Mouse (Mus musculus) forebrain, embryonic 11.5 days (tissue): ENCODE measurements around the gene Lgals9. TPM values are rescaled to one million over a fixed set of nuclear protein-coding genes. Genes with fewer than 3 reads are reported as not detected.

ENCODE experiments used
- ATAC-seq: fragments of 200-750 bp; cut with Nextera tagmentation; replicated peaks from 2 replicates; pipeline ENCODE4 v1.8.0; 2017; ENCODE audit warnings: moderate TSS enrichment; ENCODE audit not compliant: low FRiP score
- DNase-seq: peaks from one replicate; pipeline ENCODE4 v3.0.0-alpha.2; 2017; ENCODE audit warnings: low spot score
- H3K27ac ChIP-seq: fragments of 300-500 bp; sonication (generic); 2 replicates; pipeline ENCODE4 v1.5.1; 2014; ENCODE audit warnings: low read depth, low read length
- H3K27me3 ChIP-seq: fragments of 300-500 bp; sonication (generic); 2 replicates; pipeline ENCODE4 v1.6.1; 2014; ENCODE audit warnings: mild to moderate bottlenecking, low read length, mixed read lengths; ENCODE audit not compliant: control insufficient read depth, insufficient read depth
- H3K36me3 ChIP-seq: fragments of 300-500 bp; sonication (generic); 2 replicates; pipeline ENCODE4 v1.6.1; 2014; ENCODE audit warnings: mild to moderate bottlenecking, low read length, moderate library complexity, mixed read lengths; ENCODE audit not compliant: control insufficient read depth, insufficient read depth
- H3K4me1 ChIP-seq: fragments of 300-500 bp; sonication (generic); replicated peaks from 2 replicates; pipeline ENCODE4 v1.6.1; 2014; ENCODE audit warnings: low read length, mixed read lengths; ENCODE audit not compliant: control insufficient read depth, insufficient read depth
- H3K4me2 ChIP-seq: fragments of 300-500 bp; sonication (generic); 2 replicates; pipeline ENCODE4 v1.6.1; 2014; ENCODE audit warnings: low read depth, mild to moderate bottlenecking, low read length, moderate library complexity, mixed read lengths; ENCODE audit not compliant: severe bottlenecking
- H3K4me3 ChIP-seq: fragments of 300-500 bp; sonication (generic); 2 replicates; pipeline ENCODE4 v1.5.1; 2014; ENCODE audit warnings: low read depth, low read length
- H3K9ac ChIP-seq: fragments of 300-500 bp; sonication (generic); 2 replicates; pipeline ENCODE4 v1.6.1; 2014; ENCODE audit warnings: low read length
- H3K9me3 ChIP-seq: fragments of 300-500 bp; sonication (generic); 2 replicates; pipeline ENCODE4 v1.6.1; 2016; ENCODE audit warnings: low read length, mixed read lengths; ENCODE audit not compliant: control insufficient read depth
- WGBS: fragments of 180-500 bp; shearing (Covaris S2); extraction: QIAGEN DNeasy Blood & Tissue Kit; methylation state at CpG from one replicate; pipeline ENCODE4 v1.1.7; 2014; 5-methylcytosine and 5-hydroxymethylcytosine counted together
- polyA plus RNA-seq: library from polyadenylated mRNA; unstranded; fragments of >200 nt; fragmentation: Nextera tagmentation; extraction: Ambion mirVana; gene quantifications from 2 replicates; pipeline ENCODE4 v1.2.1, GENCODE M21; 2014

Gene Lgals9
- polyA plus RNA-seq, 1 experiment from 2014 or later, result 3.7 TPM

GRCm38 (mm10) chr11:79020535-79021045 is 35.8 kb upstream of the Lgals9 start:
- Histone ChIP-seq H3K4me2 (no peak overlapping the region), H3K4me1 (0 out of 2 replicates have a peak, but pooled peaks cover 2% of the 10 kb centered on the region), H3K27ac (no peak overlapping the region), H3K9ac (no peak overlapping the region), H3K27me3 (no peaks in the 10 kb centered on the region), H3K4me3 (no peak overlapping the region), H3K36me3 (no peaks in the 10 kb centered on the region; the same call in 1 of the 2 replicates), H3K9me3 (no peaks in the 10 kb centered on the region)
- WGBS, result 86% methylated on average over 21 of the region's 21 CpGs
- ATAC-seq (no peak), DNase-seq (no peak)

- H3K4me2 ChIP-seq, result no peak overlapping the region
- 0 out of 2 replicates have a peak, but pooled peaks cover 2% of the 10 kb centered on the region for H3K4me1 ChIP-seq
These were observed 35.2 kb upstream of the Lgals9 start for GRCm38 (mm10) chr11:79019839-79020534.

GRCm38 (mm10) chr11:79018954-79019704 is 34.4 kb upstream of the Lgals9 start:
- 49% methylated on average over 11 of the region's 11 CpGs for WGBS
- Histone ChIP-seq H3K9ac (no peak overlapping the region), H3K27ac (no peak overlapping the region), H3K4me3 (no peak overlapping the region), H3K36me3 (no peaks in the 10 kb centered on the region; the same call in 1 of the 2 replicates), H3K4me1 (0 out of 2 replicates have a peak, but pooled peaks cover 2% of the 10 kb centered on the region), H3K27me3 (no peaks in the 10 kb centered on the region), H3K4me2 (no peak overlapping the region), H3K9me3 (no peaks in the 10 kb centered on the region)
- DNase-seq, result peak; percentile 86
- no peak for ATAC-seq

More at GRCm38 (mm10) chr11:79019839-79020534, 35.2 kb upstream of the Lgals9 start:
- ATAC-seq (no peak), DNase-seq (no peak)
- no peak overlapping the region for H3K9ac ChIP-seq
- no peak overlapping the region for H3K4me3 ChIP-seq
- 86% methylated on average over 17 of the region's 17 CpGs for WGBS
- no peaks in the 10 kb centered on the region for H3K27me3 ChIP-seq
- H3K27ac ChIP-seq, result no peak overlapping the region
- no peaks in the 10 kb centered on the region; the same call in 1 of the 2 replicates for H3K36me3 ChIP-seq
- no peaks in the 10 kb centered on the region for H3K9me3 ChIP-seq

- Histone ChIP-seq H3K4me1 (no peaks in the 10 kb centered on the region), H3K27ac (no peak overlapping the region), H3K4me2 (no peak overlapping the region), H3K9ac (no peak overlapping the region; the same call in 1 of the 2 replicates), H3K4me3 (no peak overlapping the region), H3K27me3 (no peaks in the 10 kb centered on the region), H3K9me3 (no peaks in the 10 kb centered on the region), H3K36me3 (no peaks in the 10 kb centered on the region; the same call in 1 of the 2 replicates)
- ATAC-seq (no peak), DNase-seq (no peak)
- 85% methylated on average over 7 of the region's 7 CpGs for WGBS
These were observed 32.4 kb upstream of the Lgals9 start for GRCm38 (mm10) chr11:79017161-79017606.

- no peaks in the 10 kb centered on the region for H3K4me1 ChIP-seq
- 59% methylated on average over 12 of the region's 12 CpGs for WGBS
These were observed 31.5 kb upstream of the Lgals9 start for GRCm38 (mm10) chr11:79016236-79016635.

GRCm38 (mm10) chr11:79015660-79016215 is 31.0 kb upstream of the Lgals9 start:
- H3K4me1 ChIP-seq, result no peaks in the 10 kb centered on the region
- WGBS, result 92% methylated on average over 24 of the region's 24 CpGs
- H3K9ac ChIP-seq, result no peak overlapping the region
- H3K4me3 ChIP-seq, result no peak overlapping the region
- H3K36me3 ChIP-seq, result no peaks in the 10 kb centered on the region
- no peaks in the 10 kb centered on the region for H3K9me3 ChIP-seq
- H3K4me2 ChIP-seq, result no peak overlapping the region
- no peaks in the 10 kb centered on the region for H3K27me3 ChIP-seq
- ATAC-seq (no peak), DNase-seq (peak; percentile 52)
- H3K27ac ChIP-seq, result no peak overlapping the region

More at GRCm38 (mm10) chr11:79016236-79016635, 31.5 kb upstream of the Lgals9 start:
- H3K9ac ChIP-seq, result no peak overlapping the region
- no peak overlapping the region for H3K4me2 ChIP-seq
- DNase-seq (peak; percentile 47), ATAC-seq (no peak)
- no peaks in the 10 kb centered on the region; the same call in 1 of the 2 replicates for H3K36me3 ChIP-seq
- H3K4me3 ChIP-seq, result no peak overlapping the region
- no peaks in the 10 kb centered on the region for H3K9me3 ChIP-seq
- no peaks in the 10 kb centered on the region for H3K27me3 ChIP-seq
- H3K27ac ChIP-seq, result no peak overlapping the region

GRCm38 (mm10) chr11:79014602-79015325 is 30.0 kb upstream of the Lgals9 start:
- H3K36me3 ChIP-seq, result no peaks in the 10 kb centered on the region
- no peaks in the 10 kb centered on the region for H3K4me1 ChIP-seq
- no peak overlapping the region for H3K9ac ChIP-seq
- ATAC-seq (no peak), DNase-seq (peak; percentile 45)
- no peak overlapping the region for H3K4me3 ChIP-seq
- H3K27ac ChIP-seq, result no peak overlapping the region
- WGBS, result 80% methylated on average over 15 of the region's 15 CpGs
- H3K4me2 ChIP-seq, result no peak overlapping the region
- H3K9me3 ChIP-seq, result no peaks in the 10 kb centered on the region
- H3K27me3 ChIP-seq, result no peaks in the 10 kb centered on the region

GRCm38 (mm10) chr11:79013806-79014205 is 29.1 kb upstream of the Lgals9 start:
- Histone ChIP-seq H3K4me2 (no peak overlapping the region), H3K4me3 (no peak overlapping the region), H3K9ac (no peak overlapping the region), H3K27me3 (no peaks in the 10 kb centered on the region), H3K36me3 (no peaks in the 10 kb centered on the region), H3K9me3 (no peaks in the 10 kb centered on the region), H3K4me1 (no peaks in the 10 kb centered on the region), H3K27ac (no peak overlapping the region)
- DNase-seq (peak; percentile 46), ATAC-seq (no peak)
- 73% methylated on average over 9 of the region's 9 CpGs for WGBS
